Mouse (Mus musculus) kidney, postnatal 0 days (tissue): ENCODE data around the gene Fam53b. TPM values are rescaled to one million over a fixed set of nuclear protein-coding genes. Genes with fewer than 3 reads are reported as not detected.

Source experiments
- ATAC-seq: fragments of 200-750 bp; cut with Nextera tagmentation; replicated peaks from 2 replicates; pipeline ENCODE4 v1.8.0; 2017; ENCODE audit warnings: low read depth, moderate number of reproducible peaks, moderate TSS enrichment, moderate library complexity; ENCODE audit not compliant: low FRiP score
- DNase-seq: peaks from one replicate; pipeline ENCODE4 v3.0.0-alpha.2; 2016; ENCODE audit warnings: low spot score
- H3K27ac ChIP-seq: fragments of 300-500 bp; sonication (generic); 2 replicates; pipeline ENCODE4 v1.5.1; 2014; ENCODE audit warnings: mild to moderate bottlenecking
- H3K27me3 ChIP-seq: fragments of 300-500 bp; sonication (generic); 2 replicates; pipeline ENCODE4 v1.6.1; 2014; ENCODE audit warnings: low read length, mixed read lengths; ENCODE audit not compliant: insufficient read depth
- H3K36me3 ChIP-seq: fragments of 300-500 bp; sonication (generic); 2 replicates; pipeline ENCODE4 v1.6.1; 2014; ENCODE audit warnings: low read length, mixed read lengths; ENCODE audit not compliant: insufficient read depth
- H3K4me1 ChIP-seq: fragments of 300-500 bp; sonication (generic); replicated peaks from 2 replicates; pipeline ENCODE4 v1.6.1; 2014; ENCODE audit warnings: antibody characterized with exemption, low read length, mixed read lengths; ENCODE audit not compliant: insufficient read depth
- H3K4me2 ChIP-seq: fragments of 300-500 bp; sonication (generic); 2 replicates; pipeline ENCODE4 v1.6.1; 2014; ENCODE audit warnings: mild to moderate bottlenecking, low read length, moderate library complexity, mixed read lengths
- H3K4me3 ChIP-seq: fragments of 300-500 bp; sonication (generic); replicated peaks from 2 replicates; pipeline ENCODE4 v1.5.1; 2014; ENCODE audit warnings: low read depth, low read length
- H3K9ac ChIP-seq: fragments of 300-500 bp; sonication (generic); 2 replicates; pipeline ENCODE4 v1.6.1; 2014; ENCODE audit warnings: low read depth, low read length
- H3K9me3 ChIP-seq: fragments of 300-500 bp; sonication (generic); replicated peaks from 2 replicates; pipeline ENCODE4 v1.6.1; 2016; ENCODE audit warnings: low read length, inconsistent platforms, mixed read lengths
- CTCF ChIP-seq: IDR thresholded peaks from 2 replicates; pipeline ENCODE4 v1.5.1; 2016; ENCODE audit warnings: antibody characterized with exemption, low read depth, mild to moderate bottlenecking, moderate library complexity
- WGBS: fragments of 180-500 bp; shearing (Covaris S2); extraction: QIAGEN DNeasy Blood & Tissue Kit; methylation state at CpG from one replicate; pipeline ENCODE4 v1.1.7; 2014; 5-methylcytosine and 5-hydroxymethylcytosine counted together
- polyA plus RNA-seq: library from polyadenylated mRNA; unstranded; fragments of >200 nt; fragmentation: Nextera tagmentation; extraction: Ambion mirVana; gene quantifications from 2 replicates; pipeline ENCODE4 v1.2.1, GENCODE M21; 2015

Fam53b gene
- polyA plus RNA-seq, 1 experiment from 2014 or later: 17.5 TPM

DNA sequence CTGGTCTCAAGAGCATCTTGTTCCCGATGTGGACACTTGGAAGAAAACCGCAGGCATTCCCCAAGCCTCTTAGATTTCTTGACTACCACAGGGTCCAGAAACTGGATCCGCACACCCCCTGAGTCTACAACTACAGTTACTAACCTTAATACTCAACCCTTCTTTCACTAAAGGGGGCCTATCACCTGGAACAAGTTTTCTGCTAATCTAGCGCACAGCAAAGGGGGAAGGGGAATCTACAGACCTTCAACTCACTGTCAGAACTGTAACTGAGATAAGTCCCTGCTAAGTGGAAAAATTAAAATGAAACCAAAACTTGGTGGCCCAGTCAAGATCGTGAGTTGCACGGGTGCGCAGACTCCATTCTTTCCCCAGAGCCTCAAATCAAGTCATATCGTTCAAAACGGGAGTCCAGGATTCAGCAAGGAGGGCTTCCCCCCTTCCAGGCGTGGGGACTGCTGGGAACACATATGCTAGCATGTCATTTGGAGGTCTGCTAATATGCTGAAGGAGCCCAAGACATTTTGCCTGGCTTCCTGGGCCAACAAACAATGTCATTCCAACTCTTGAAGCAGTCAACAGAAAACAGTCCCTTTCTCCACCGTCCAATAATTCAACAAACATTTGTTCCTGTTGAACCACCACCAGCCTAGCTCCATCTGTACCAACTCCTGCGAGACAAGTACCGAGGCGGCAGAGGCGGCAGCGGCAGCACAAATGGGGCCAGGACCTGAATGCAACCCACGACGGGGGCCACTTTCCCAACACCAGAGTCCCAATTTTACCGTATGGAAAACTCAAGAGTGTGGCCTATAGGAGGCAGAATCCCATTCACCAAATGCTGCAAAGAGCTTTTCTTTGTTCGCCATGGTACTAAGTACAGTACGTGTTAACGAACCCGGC, 1.7 kb downstream of the Fam53b start:
- H3K9me3 ChIP-seq: no peaks in the 10 kb centered on the region
- ATAC-seq (no peak), DNase-seq (peak; percentile 62)
- H3K9ac ChIP-seq: peak overlapping the region; percentile 87
- H3K36me3 ChIP-seq: no peaks in the 10 kb centered on the region
- H3K4me1 ChIP-seq: peaks cover 42% of the 10 kb centered on the region
- 15% methylated on average over 23 of the region's 23 CpGs for WGBS
- H3K4me3 ChIP-seq: peak overlapping the region; percentile 68
- H3K27ac ChIP-seq: peak overlapping the region; percentile 95
- H3K4me2 ChIP-seq: peak overlapping the region; percentile 92
- peak; percentile 46; the same call in 1 of the 2 replicates for TF ChIP-seq CTCF
- no peaks in the 10 kb centered on the region for H3K27me3 ChIP-seq

DNA sequence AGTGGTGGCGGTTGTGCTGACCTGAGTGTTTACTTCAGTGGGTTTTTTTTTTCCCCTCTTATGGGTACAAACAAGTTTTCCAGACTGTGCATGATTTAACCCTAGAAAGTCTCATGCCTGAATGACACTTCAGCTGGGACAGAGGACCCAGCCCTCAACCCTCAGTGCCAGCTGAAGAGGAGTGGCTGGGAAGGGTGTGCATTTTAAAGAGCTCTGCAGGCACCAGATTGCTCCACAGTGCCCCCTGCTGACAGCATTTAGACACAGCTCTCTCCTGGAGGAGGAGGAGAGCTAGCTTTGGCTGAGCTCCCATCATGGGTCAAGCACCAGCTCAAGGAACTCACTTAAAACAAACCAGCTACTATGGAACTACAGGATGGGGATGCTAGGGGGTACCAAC, 2.8 kb downstream of the Fam53b start:
- TF ChIP-seq CTCF: peak; percentile 95
- no peaks in the 10 kb centered on the region for H3K36me3 ChIP-seq
- H3K27me3 ChIP-seq: no peaks in the 10 kb centered on the region
- no peaks in the 10 kb centered on the region for H3K9me3 ChIP-seq
- H3K4me3 ChIP-seq: no peak overlapping the region; the same call in 1 of the 2 replicates
- H3K4me1 ChIP-seq: peaks cover 52% of the 10 kb centered on the region
- peak overlapping the region; percentile 92 for H3K4me2 ChIP-seq
- H3K27ac ChIP-seq: 0 out of 2 replicates have a peak overlapping the region, but pooled peaks have one; percentile 82
- DNase-seq (peak; percentile 94), ATAC-seq (peak; percentile 17; the same call in 1 of the 2 replicates)
- H3K9ac ChIP-seq: no peak overlapping the region
- 70% methylated on average over 1 of the region's 1 CpGs for WGBS

DNA sequence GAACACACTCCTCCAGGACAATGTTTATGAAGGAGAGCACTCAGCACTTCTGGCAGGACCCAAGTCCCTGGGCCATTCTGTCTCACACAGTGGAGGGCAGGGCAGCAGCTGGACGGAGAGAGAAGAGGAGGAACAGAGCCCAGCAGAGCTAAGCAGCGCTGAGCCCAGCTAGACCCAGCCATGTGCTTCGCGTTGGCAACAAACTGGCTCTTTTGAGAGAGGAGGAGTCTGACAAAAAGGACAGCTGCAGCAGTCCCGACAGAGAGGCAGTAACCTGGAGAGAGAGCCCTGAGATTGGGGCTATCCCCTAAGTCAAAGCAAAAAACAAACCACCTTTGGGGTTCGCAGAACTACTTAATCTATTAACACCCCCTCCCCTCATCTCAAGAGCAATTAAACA, 3.3 kb downstream of the Fam53b start:
- Histone ChIP-seq H3K27me3 (no peaks in the 10 kb centered on the region), H3K4me3 (no peak overlapping the region), H3K9me3 (no peaks in the 10 kb centered on the region), H3K27ac (peak overlapping the region; percentile 82), H3K9ac (0 out of 2 replicates have a peak overlapping the region, but pooled peaks have one; percentile 14), H3K4me2 (peak overlapping the region; percentile 32; the same call in 1 of the 2 replicates), H3K4me1 (peaks cover 53% of the 10 kb centered on the region), H3K36me3 (no peaks in the 10 kb centered on the region)
- DNase-seq (no peak), ATAC-seq (no peak)
- TF ChIP-seq CTCF: no peak
- 23% methylated on average over 6 of the region's 6 CpGs for WGBS

DNA sequence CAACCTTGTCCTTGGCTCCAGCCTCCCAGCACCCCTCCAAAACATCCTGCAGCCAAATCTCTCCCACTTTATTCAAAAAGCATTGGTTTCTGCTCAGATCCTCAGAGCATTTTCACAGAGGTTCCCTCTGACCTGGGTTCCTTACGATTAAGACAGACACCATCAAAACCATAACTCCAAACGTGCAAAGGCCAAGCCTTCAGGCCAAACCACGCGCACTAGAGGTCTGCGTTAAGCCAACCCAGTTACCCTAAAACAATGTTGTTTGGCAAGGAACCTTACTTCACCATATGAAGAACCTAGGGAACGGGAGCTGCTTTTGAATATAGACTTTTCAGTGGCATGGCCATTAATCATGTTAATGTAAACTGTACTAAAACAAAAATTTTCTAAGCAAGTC, 4.0 kb downstream of the Fam53b start:
- peak overlapping the region; percentile 32 for H3K4me2 ChIP-seq
- no peaks in the 10 kb centered on the region for H3K36me3 ChIP-seq
- no peak for DNase-seq
- H3K9ac ChIP-seq: peak overlapping the region; percentile 14; the same call in 1 of the 2 replicates
- H3K27ac ChIP-seq: peak overlapping the region; percentile 82
- H3K27me3 ChIP-seq: no peaks in the 10 kb centered on the region
- no peak for TF ChIP-seq CTCF
- 40% methylated on average over 6 of the region's 6 CpGs for WGBS
- no peaks in the 10 kb centered on the region for H3K9me3 ChIP-seq
- no peak overlapping the region for H3K4me3 ChIP-seq
- peaks cover 53% of the 10 kb centered on the region for H3K4me1 ChIP-seq
- no peak for ATAC-seq

DNA sequence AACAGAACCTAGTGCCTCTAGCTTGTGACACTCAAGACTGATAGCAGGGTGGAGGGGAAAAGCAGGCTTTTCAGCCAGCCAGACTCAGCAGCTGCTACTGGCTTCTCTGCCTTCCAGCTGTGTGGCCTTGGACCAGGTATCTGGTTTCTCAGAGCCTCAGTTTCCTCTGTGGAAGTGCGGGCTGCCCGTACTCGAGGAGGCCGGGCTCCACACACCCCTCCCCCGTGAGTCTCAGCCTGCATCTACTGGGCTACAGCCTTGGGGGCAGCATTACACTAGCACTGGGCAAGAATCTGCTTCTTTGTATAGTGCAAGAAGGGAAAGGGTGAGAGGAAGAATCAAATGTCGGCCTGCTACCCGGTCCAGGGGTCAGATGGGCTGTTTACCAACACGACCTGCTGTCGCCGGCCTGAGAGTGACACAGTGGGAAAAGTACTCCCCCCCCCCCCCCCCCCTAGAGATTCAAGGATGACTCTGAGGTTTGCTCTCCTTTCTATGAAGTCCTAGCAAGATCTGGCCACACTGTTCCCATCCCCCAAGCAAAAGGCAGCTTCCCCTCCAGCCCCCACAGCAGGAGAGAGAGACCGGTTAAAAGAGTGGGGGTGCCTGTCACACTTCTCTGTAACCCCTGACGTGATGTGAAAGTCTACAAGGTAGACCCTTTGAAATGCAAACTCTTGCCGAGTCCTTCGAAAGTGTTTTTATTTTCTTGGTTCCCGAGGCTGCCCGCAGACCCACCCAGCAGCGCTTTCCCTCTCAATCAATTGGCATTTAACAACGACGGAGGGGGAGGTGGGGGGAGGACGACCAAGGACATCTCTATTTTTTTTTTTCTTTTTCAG, 4.6 kb downstream of the Fam53b start:
- WGBS: 8% methylated on average over 20 of the region's 20 CpGs
- H3K4me2 ChIP-seq: peak overlapping the region; percentile 32
- no peak for ATAC-seq
- H3K27me3 ChIP-seq: no peaks in the 10 kb centered on the region
- DNase-seq: peak; percentile 65
- TF ChIP-seq CTCF: peak; percentile 14; the same call in 1 of the 2 replicates
- H3K27ac ChIP-seq: peak overlapping the region; percentile 82
- H3K4me3 ChIP-seq: no peak overlapping the region
- peaks cover 58% of the 10 kb centered on the region for H3K4me1 ChIP-seq
- 0 out of 2 replicates have a peak overlapping the region, but pooled peaks have one; percentile 24 for H3K9ac ChIP-seq
- H3K9me3 ChIP-seq: no peaks in the 10 kb centered on the region
- no peaks in the 10 kb centered on the region for H3K36me3 ChIP-seq
